16 mouse cellular contexts compared by ENCODE assay signal in the genomic region with DNA sequence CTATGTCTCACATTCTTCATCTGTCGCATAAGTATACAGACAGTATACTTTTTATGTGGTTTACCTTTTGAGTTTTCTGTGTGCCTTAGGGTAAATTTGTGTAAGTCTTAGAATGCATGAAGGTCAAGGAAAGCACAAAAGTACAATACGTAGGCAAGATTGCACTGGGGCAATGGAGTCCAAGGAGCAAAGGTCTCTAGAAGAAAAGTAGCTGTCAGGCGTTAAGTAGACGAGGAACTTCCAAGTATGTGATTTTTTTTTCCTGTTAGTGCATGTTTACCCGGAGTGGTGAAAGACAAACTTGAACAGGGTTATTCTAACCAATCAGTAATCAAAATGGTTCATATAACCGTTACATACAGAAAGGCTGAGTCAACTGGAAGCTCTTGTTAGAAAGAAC.
"Had no signal": no experiment of that assay in that cellular context is flagged by ENCODE, and none has a peak within 500 bp of the region (broad histone marks: within the 10 kb centered on the region; RNA-seq: fewer than 3 reads in every experiment).

No protein-coding gene starts in this region.

- H3K9me3 ChIP-seq: lung, embryonic 15.5 days; megakaryocyte, embryonic 14.5 days; midbrain, embryonic 15.5 days; neural tube, embryonic 12.5 days; stomach, embryonic 15.5 days had no signal

- H3K27me3 ChIP-seq: lung, embryonic 15.5 days; megakaryocyte, embryonic 14.5 days; midbrain, embryonic 13.5 days; midbrain, embryonic 15.5 days; neural tube, embryonic 12.5 days; stomach, embryonic 15.5 days had no signal

- H3K9ac ChIP-seq: lung, embryonic 15.5 days; midbrain, embryonic 13.5 days; midbrain, embryonic 15.5 days; neural tube, embryonic 12.5 days; stomach, embryonic 15.5 days had no signal

- H3K4me1 ChIP-seq: lung, embryonic 15.5 days; midbrain, embryonic 13.5 days; midbrain, embryonic 15.5 days; neural tube, embryonic 12.5 days; stomach, embryonic 15.5 days had no signal

- H3K4me2 ChIP-seq: lung, embryonic 15.5 days; midbrain, embryonic 11.5 days; midbrain, embryonic 13.5 days; midbrain, embryonic 15.5 days; neural tube, embryonic 12.5 days; stomach, embryonic 15.5 days had no signal

- H3K27ac ChIP-seq: lung, embryonic 15.5 days; macrophage; midbrain, embryonic 13.5 days; midbrain, embryonic 15.5 days; neural tube, embryonic 12.5 days; stomach, embryonic 15.5 days; stomach, postnatal 0 days had no signal

- DNase-seq: lung, adult 2 months; lung, postnatal 14 days; lung, postnatal 36 days; right cerebral cortex, postnatal 14 days; thymus, postnatal 14 days; thymus, postnatal 36 days had no signal

- ATAC-seq: lung, postnatal 0 days; midbrain, embryonic 13.5 days; midbrain, embryonic 15.5 days had no signal

- H3K4me3 ChIP-seq: lung, embryonic 15.5 days; megakaryocyte, embryonic 14.5 days; midbrain, embryonic 13.5 days; midbrain, embryonic 15.5 days; neural tube, embryonic 12.5 days; stomach, embryonic 15.5 days had no signal

- H3K36me3 ChIP-seq: lung, embryonic 15.5 days; midbrain, embryonic 13.5 days; midbrain, embryonic 15.5 days; neural tube, embryonic 12.5 days; stomach, embryonic 15.5 days had no signal
